Mouse (Mus musculus) intestine, embryonic 14.5 days (tissue): ENCODE results near the gene Gm11639. TPM values are rescaled to one million over a fixed set of nuclear protein-coding genes. Genes with fewer than 3 reads are reported as not detected.

ENCODE experiments used
- ATAC-seq: fragments of 200-750 bp; cut with Nextera tagmentation; replicated peaks from 2 replicates; pipeline ENCODE4 v1.8.0; 2017; ENCODE audit warnings: low read depth, moderate number of reproducible peaks, moderate TSS enrichment, moderate library complexity; ENCODE audit not compliant: low FRiP score, low TSS enrichment
- DNase-seq: peaks from one replicate; pipeline ENCODE4 v3.0.0-alpha.2; 2018; ENCODE audit warnings: low spot score
- H3K27ac ChIP-seq: fragments of 300-500 bp; sonication (generic); 2 replicates; pipeline ENCODE4 v1.5.1; 2014; ENCODE audit warnings: low read depth, mild to moderate bottlenecking, control low read depth
- H3K27me3 ChIP-seq: fragments of 300-500 bp; sonication (generic); replicated peaks from 2 replicates; pipeline ENCODE4 v1.6.1; 2014; ENCODE audit warnings: low read length, control low read depth; ENCODE audit not compliant: control insufficient read depth, insufficient read depth
- H3K36me3 ChIP-seq: fragments of 300-500 bp; sonication (generic); 2 replicates; pipeline ENCODE4 v1.6.1; 2014; ENCODE audit warnings: low read length, control low read depth; ENCODE audit not compliant: control insufficient read depth, insufficient read depth
- H3K4me1 ChIP-seq: fragments of 300-500 bp; sonication (generic); replicated peaks from 2 replicates; pipeline ENCODE4 v1.6.1; 2014; ENCODE audit warnings: low read length, control low read depth, mixed read lengths; ENCODE audit not compliant: control insufficient read depth, insufficient read depth
- H3K4me2 ChIP-seq: fragments of 300-500 bp; sonication (generic); 2 replicates; pipeline ENCODE4 v1.6.1; 2014; ENCODE audit warnings: low read length
- H3K4me3 ChIP-seq: fragments of 300-500 bp; sonication (generic); 2 replicates; pipeline ENCODE4 v1.5.1; 2014; ENCODE audit warnings: low read depth, low read length, control low read depth, mixed read lengths
- H3K9ac ChIP-seq: fragments of 300-500 bp; sonication (generic); 2 replicates; pipeline ENCODE4 v1.6.1; 2014; ENCODE audit warnings: mild to moderate bottlenecking, low read length
- H3K9me3 ChIP-seq: fragments of 300-500 bp; sonication (generic); 2 replicates; pipeline ENCODE4 v1.6.1; 2016; ENCODE audit warnings: low read length, control low read depth; ENCODE audit not compliant: control insufficient read depth
- WGBS: fragments of 180-500 bp; shearing (Covaris S2); extraction: QIAGEN DNeasy Blood & Tissue Kit; methylation state at CpG from one replicate; pipeline ENCODE4 v1.1.7; 2014; 5-methylcytosine and 5-hydroxymethylcytosine counted together
- polyA plus RNA-seq: library from polyadenylated mRNA; unstranded; fragments of >200 nt; fragmentation: Nextera tagmentation; extraction: Ambion mirVana; gene quantifications from 2 replicates; pipeline ENCODE4 v1.2.1, GENCODE M21; 2014

The Gm11639 gene
- polyA plus RNA-seq, 1 experiment from 2014 or later = 0.03 TPM

DNA sequence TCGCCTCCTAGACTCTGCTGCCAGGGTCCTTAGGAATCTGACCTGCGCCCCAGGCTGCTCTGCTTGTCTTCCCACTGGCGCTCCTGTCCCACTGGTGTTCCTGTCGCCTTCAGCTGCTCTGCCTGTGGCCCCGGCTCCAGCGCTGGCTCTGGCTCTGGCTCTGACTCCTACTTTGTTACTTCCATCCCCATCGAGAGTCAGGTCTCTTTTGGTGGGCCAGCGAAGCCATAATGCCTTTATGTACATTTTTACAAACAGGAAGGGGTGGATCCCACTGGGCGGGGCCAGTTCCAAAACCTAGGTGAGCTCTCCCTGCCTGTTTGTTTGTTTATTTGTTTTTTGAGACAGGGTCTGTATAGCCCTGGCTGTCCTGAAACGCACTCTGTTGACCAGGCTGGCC lies 481.3 kb downstream of the Gm11639 start:
- no peak for ATAC-seq
- Histone ChIP-seq H3K27ac (no peak overlapping the region), H3K4me3 (no peak overlapping the region), H3K4me2 (no peak overlapping the region), H3K27me3 (no peaks in the 10 kb centered on the region), H3K4me1 (no peaks in the 10 kb centered on the region), H3K36me3 (no peaks in the 10 kb centered on the region), H3K9ac (no peak overlapping the region), H3K9me3 (peaks cover 21% of the 10 kb centered on the region)
- 90% methylated on average over 10 of the region's 10 CpGs for WGBS
- no peak for DNase-seq

Other genes with a start within 250 kb of the Gm11639 start
- gene Kansl1, start 216.8 kb upstream of the Gm11639 start, polyA plus RNA-seq = 26.7 and 27.9 TPM in 2 replicates
- gene Cdc27, start 135.1 kb upstream of the Gm11639 start, polyA plus RNA-seq = 41.8 and 47.2 TPM in 2 replicates
- 5.8 and 6.2 TPM in 2 replicates for gene Myl4, start 135.0 kb upstream of the Gm11639 start, polyA plus RNA-seq
- 3.3 and 3.8 TPM in 2 replicates for gene Itgb3, start 77.7 kb upstream of the Gm11639 start, polyA plus RNA-seq